Mouse (Mus musculus) hindlimb bud, embryonic 11.5 days (tissue): ENCODE data around the gene Chuk.

ENCODE experiments used
- DNase-seq: peaks from one replicate; pipeline ENCODE4 v3.0.0-alpha.2; 2012; ENCODE audit warnings: low read depth, low spot score; ENCODE audit errors: extremely low spot score

The Chuk gene

GRCm38 (mm10) chr19:44107661-44108521, 611 bp upstream of the Chuk start:
- no peak for DNase-seq

- no peak for DNase-seq
Measured at GRCm38 (mm10) chr19:44104393-44104792, 2.9 kb downstream of the Chuk start.

GRCm38 (mm10) chr19:44103001-44103400, 4.3 kb downstream of the Chuk start:
- no peak for DNase-seq

GRCm38 (mm10) chr19:44100840-44101239, 6.4 kb downstream of the Chuk start:
- DNase-seq: no peak

GRCm38 (mm10) chr19:44086278-44086677, 21.0 kb downstream of the Chuk start:
- DNase-seq: no peak

GRCm38 (mm10) chr19:44080920-44081319, 26.4 kb downstream of the Chuk start:
- no peak for DNase-seq

GRCm38 (mm10) chr19:44080023-44080422, 27.3 kb downstream of the Chuk start:
- DNase-seq: no peak

GRCm38 (mm10) chr19:44077024-44077423, 30.3 kb downstream of the Chuk start:
- DNase-seq: no peak

GRCm38 (mm10) chr19:44076457-44076856, 30.8 kb downstream of the Chuk start:
- no peak for DNase-seq

GRCm38 (mm10) chr19:44074986-44075385, 32.3 kb downstream of the Chuk start:
- no peak for DNase-seq

GRCm38 (mm10) chr19:44071166-44071565, 36.1 kb downstream of the Chuk start:
- no peak for DNase-seq

- peak; percentile 18 for DNase-seq
Measured at GRCm38 (mm10) chr19:44069914-44070232, 37.4 kb downstream of the Chuk start.

GRCm38 (mm10) chr19:44069121-44069913, 38.0 kb downstream of the Chuk start, which contains the start of gene Erlin1:
TSS of gene Erlin1 (minus strand) at chr19:44069785.
- no peak for DNase-seq

- DNase-seq: no peak
Measured at GRCm38 (mm10) chr19:44068232-44068631, 39.0 kb downstream of the Chuk start.

GRCm38 (mm10) chr19:44067323-44068049, 39.8 kb downstream of the Chuk start:
- no peak for DNase-seq

- no peak for DNase-seq
Measured at GRCm38 (mm10) chr19:44064734-44065133, 42.5 kb downstream of the Chuk start.

GRCm38 (mm10) chr19:44063773-44064172, 43.5 kb downstream of the Chuk start:
- DNase-seq: no peak

GRCm38 (mm10) chr19:44060226-44060625, 47.1 kb downstream of the Chuk start:
- DNase-seq: no peak

- no peak for DNase-seq
Measured at GRCm38 (mm10) chr19:44055173-44055826, 52.0 kb downstream of the Chuk start.

GRCm38 (mm10) chr19:44050388-44050787, 56.9 kb downstream of the Chuk start:
- DNase-seq: no peak

- no peak for DNase-seq
Measured at GRCm38 (mm10) chr19:44049282-44049681, 58.0 kb downstream of the Chuk start.
